Mouse (Mus musculus) CH12F3 (cell line): ENCODE results near the gene Lsamp.

Experiments
- in situ Hi-C: fragments of 300-500 bp; cut with MboI; formaldehyde crosslinking; loops from 2 replicates; pipeline ENCODE4 v1.14.3; 2020; ENCODE audit warnings: low sequenced_read_pairs

Gene Lsamp

DNA sequence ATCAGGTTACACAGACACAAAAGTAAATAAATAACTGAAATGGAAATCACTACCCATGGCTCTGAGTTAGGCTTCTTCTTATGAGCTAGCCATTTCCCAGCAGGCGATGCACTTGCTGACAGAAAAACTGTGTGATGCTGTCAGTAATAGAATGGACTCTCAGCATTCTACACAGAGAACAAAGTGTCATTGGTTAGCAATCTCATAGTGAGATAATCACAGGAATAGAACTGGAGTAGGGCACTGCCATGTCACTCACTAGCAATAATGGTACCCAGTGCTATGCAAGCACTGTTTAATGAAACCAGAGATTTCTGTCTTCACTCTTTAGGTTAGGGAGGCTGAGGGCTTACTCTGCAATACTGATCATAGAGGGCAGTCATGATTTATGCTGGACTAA is 669.3 kb downstream of the Lsamp start:
- in situ Hi-C loops: no loop called here

DNA sequence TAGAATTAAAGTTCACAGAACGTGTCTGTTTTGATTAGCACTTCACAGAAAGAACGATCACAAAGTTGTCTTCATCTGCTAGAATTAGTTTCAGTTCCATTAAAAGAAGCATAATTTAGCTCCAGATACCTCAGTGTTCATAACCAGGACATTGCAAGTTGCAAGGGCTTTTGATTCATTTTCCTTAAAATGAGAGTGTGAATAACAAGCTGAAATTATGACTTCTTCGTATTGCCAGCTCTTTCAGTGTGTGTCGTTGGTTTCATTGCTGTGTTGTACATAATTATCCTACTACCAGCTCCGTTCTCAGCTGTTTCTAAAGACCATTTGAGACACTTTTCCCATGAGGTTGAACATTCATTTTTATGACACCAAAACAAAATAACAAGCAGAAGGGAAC is 672.2 kb downstream of the Lsamp start:
- in situ Hi-C loops: no loop called here

DNA sequence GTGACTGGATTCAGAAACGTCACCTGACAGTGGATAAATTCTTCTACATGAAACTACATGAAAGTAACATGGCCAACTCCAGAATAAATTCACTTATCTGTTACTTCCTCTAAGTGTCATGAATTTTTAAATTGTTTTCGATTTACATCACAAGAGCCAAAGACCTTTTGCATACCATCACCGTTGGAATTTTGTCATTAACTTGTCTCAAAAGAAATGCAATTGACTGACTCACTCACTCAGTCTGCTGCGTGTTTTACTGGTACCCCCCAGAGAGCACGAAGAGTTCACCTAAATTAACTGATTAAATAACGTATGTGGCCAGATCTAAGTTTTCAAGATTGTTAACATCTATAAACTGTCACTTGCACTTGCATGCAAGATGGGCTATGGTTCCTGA is 672.7 kb downstream of the Lsamp start:
- in situ Hi-C loops: no loop called here

- in situ Hi-C loops: no loop called here
Measured at GRCm38 (mm10) chr16:40685531-40685930, 701.4 kb downstream of the Lsamp start.

DNA sequence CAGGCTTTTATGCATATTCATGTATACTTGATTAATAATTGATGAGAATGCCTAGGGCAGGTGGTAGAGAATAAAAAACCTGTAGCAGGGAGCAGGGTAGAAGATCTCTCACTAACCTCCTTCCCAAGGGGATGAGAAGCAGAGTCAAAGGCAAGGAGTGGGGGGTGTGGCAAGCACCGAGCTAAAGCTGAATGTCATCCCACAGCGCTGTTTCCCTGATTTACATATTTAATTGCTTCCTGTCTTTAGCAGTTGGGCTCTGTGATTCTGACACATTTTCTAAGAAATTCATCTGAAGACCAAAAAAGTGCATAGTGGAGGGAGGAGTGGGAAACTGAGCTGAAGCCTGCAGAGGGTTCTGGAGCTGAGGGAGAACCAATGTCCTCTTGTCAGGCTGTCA is 708.1 kb downstream of the Lsamp start:
- in situ Hi-C loops: no loop called here

- in situ Hi-C loops: no loop called here
Measured at GRCm38 (mm10) chr16:40697253-40697652, 713.1 kb downstream of the Lsamp start.

DNA sequence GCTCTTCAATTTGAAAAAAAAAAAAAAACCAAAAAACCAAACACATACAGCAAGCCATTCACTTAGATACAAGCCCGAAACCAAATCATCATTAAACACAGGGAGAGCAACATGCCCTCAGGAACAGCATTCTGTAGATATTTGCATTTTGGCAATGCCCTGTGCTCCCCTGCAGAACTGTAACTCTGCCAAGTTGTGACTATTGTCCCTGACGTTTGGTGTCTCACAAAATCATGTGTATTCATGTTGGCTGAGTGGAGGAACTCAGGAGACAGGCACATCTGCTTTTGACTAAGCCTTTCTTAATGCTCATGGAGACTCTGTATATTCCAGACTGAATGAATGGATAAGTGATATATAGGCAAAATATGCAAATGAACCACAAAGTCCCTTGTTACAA is 724.4 kb downstream of the Lsamp start:
- in situ Hi-C loops: no loop called here

DNA sequence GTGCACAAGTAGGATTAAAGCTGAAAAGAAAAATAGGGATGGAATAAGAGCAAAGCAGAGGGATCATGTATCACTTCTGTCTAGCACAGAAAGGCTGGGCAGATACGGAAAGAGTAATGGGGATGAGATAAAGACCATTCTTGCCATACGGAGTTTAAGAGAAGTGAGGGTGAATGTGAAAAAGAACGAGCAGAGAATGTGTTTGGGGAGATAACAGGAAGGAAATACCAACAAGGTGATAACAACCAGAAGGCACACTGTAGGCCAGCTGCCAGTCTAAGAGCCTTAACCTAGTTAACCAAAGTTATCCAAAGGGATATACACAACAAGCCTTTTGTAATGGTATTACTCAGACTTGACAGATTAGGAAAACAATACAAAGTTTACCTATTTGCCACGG is 725.4 kb downstream of the Lsamp start:
- in situ Hi-C loops: no loop called here

GRCm38 (mm10) chr16:40710068-40710467 is 725.9 kb downstream of the Lsamp start:
- in situ Hi-C loops: no loop called here

GRCm38 (mm10) chr16:40710491-40710890 is 726.3 kb downstream of the Lsamp start:
- in situ Hi-C loops: no loop called here

GRCm38 (mm10) chr16:40713725-40714124 is 729.6 kb downstream of the Lsamp start:
- in situ Hi-C loops: no loop called here

- in situ Hi-C loops: no loop called here
Measured at GRCm38 (mm10) chr16:40739015-40739414, 754.9 kb downstream of the Lsamp start.

- in situ Hi-C loops: no loop called here
Measured at GRCm38 (mm10) chr16:40739771-40740170, 755.6 kb downstream of the Lsamp start.

DNA sequence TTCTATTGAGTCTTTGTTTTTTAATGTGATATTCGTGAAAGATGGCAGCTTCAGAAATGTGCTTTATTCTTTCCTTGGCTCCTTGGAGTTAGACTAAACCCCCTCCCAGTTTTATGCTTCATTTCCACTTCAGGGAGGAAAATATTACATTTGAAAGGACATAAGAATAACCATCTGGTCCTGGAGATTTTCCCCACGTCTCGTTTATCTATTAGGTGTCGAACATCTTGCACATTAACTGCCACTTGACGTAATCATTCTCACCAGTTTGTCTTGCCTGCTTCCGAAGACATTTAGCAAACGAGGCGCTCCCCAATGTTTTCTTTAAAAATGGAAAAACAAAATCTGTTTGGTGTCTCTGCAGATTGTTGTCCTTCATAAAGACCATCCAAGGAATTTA is 756.1 kb downstream of the Lsamp start:
- in situ Hi-C loops: no loop called here

DNA sequence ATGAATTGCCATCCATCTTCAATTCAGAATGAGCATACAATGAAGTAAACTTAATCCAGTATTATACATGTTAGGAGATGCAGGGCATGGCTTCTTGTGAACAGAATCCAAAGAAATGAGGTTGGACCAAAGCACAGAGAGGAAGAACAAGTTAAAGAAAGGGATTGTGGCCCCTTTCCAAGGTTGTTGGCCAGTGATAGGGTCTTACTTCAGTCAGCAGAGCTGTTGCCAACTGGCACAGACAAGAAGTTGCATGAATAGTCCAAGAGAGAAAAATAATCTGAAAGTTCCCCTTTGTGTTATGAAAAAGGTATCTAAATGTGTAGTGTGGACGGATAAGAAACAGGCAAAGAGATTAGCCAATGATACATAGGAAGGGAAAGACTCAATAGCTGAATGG is 843.0 kb downstream of the Lsamp start:
- in situ Hi-C loops: no loop called here

- in situ Hi-C loops: no loop called here
Measured at GRCm38 (mm10) chr16:40831536-40831935, 847.4 kb downstream of the Lsamp start.

GRCm38 (mm10) chr16:40841765-40842164 is 857.6 kb downstream of the Lsamp start:
- in situ Hi-C loops: no loop called here

- in situ Hi-C loops: no loop called here
Measured at GRCm38 (mm10) chr16:40866733-40867132, 882.6 kb downstream of the Lsamp start.

DNA sequence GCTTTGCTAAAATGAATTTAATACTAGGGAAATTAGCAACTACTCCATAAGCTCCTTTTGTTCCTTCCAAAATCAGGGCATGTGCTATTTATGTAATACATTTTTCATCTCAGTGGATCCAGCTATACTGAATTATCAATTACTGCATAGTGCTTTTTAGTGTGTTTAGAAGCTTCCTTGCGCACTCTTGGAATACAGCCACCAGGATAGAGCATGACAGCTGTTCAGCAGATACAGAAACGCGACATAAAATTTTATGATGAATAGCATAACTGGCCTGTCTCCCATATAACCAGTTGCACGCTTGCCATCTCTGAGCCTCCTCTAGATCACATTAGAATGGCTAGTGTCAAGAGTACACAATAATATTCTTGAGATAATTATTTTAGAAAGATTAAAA is 894.1 kb downstream of the Lsamp start:
- in situ Hi-C loops: no loop called here

DNA sequence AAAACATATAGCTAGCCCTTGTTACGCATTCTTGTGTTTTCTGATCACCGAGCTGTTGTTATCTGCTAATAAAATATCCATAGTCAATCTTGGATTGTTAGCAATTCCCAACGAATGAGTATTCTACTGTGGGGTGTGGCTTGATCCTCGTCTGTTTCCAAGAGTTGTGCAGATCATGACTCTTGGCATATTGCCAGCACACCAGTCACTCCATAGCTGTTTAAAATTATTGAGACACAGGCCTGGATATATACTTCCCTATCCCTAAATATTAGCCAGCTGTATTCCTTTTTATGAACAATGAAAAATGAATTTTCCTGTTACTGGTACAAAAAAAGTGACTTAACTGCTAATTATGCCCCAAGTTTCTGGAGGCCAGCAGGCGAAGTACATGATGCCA is 897.8 kb downstream of the Lsamp start:
- in situ Hi-C loops: no loop called here

DNA sequence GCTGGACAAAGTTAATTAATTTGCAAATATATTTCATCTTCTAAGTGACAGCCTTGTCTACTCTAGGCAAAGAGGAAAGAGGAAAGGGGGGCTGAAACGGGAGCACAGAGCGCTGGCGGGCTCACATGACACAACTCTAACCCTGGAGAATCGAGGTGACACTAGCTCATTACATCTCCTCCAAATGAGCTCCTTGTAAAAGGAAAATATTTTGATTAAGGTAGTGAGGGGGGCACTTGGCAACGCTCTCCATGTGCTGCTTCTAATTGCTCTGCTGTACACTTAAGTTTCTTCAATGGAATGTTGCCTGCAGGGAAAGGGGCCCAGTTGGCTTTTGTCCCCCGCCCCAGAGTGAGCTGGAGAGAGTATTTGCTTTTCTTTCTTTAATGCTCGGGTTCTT is 907.2 kb downstream of the Lsamp start:
- in situ Hi-C loops: no loop called here

DNA sequence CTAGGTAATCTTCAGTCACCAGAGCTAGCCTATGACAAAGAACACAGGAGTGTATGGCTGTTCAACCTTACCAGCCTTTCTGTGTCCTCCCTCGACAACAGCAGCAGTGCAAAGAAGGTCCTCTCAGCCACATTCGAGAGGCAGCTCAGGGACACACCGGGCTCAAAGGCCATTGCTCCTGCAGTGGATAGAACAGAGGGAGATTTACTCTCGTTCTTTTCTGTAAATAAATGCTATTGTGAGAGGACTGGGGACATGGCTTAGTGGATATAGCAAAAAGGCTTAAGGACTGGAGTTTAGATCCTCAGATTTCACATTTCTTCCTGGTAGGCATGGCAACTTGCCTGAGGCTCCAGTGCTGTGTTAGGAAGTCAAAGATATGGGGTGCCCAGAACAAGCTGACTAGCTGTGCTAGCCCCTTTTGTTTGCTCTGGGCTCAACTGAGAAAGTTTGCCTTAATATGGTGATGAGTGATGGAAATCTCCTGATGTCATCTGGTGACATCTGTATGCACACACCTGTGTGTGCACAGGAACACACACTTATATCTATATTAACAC is 913.7 kb downstream of the Lsamp start:
- in situ Hi-C loops: no loop called here

GRCm38 (mm10) chr16:40907892-40908291 is 923.7 kb downstream of the Lsamp start:
- in situ Hi-C loops: no loop called here

- in situ Hi-C loops: no loop called here
Measured at GRCm38 (mm10) chr16:40914141-40914540, 930.0 kb downstream of the Lsamp start.
